Comparison of ENCODE assay signal across 8 mouse cellular contexts in the genomic region with DNA sequence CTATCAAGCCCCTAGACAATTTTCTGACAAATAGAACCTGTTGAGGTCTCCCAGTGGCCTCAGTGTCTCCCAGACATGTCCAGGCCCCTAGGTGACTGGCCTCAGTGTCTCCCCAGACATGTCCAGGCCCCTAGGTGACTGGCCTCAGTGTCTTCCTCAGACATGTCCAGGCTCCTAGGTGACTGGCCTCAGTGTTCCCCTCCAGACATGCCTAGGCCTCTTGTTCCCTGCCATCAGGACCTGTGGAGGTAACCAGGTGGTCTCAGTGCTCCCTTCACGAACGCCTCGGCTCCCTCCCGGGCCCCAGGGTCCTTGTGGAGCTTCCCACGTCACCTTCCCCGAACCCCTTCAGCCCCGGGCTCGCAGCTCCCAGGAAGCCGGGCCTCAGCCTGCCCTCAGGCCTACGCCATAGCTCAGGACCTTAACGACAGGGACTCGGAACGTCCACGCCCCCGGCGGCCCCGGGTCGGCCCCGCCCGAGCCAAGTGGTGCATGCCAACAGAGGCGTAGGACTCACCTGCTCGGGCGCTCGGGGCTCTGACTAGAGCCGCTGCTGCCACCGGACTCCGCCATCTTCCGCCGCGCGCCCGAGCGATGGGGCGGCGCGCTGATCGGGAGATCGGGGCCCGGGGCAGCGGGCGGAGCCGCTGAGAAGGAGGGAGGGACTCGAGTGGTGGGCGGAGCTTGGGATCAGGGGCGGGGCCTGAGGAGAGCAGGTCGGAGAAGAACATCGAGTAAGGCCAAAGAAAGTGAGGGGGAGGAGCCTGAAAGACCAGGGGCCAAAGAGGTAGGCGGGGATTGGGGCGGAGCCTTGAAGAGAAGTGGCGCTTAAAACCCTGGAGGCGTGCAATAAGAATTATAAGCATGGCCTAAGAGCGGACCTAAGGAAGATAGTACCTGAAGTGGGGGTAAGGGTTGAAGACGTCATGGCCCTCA. TPM values are rescaled to one million over a fixed set of nuclear protein-coding genes. Genes with fewer than 3 reads are reported as not detected.
DNase-seq lines count a peak whose midpoint lies in the region; ATAC-seq lines count a peak whose summit lies in the region.

A gene (minus strand): TSS at position 636 of the 936 bp plus-strand sequence.

- peaks cover 26% of the 10 kb centered on the region for H3K27me3 ChIP-seq in hindbrain, embryonic 12.5 days

- H3K27ac ChIP-seq in hindbrain, embryonic 12.5 days: peak within 1 kb of the TSS; percentile 40; the same call in 1 of the 2 replicates

- H3K36me3 ChIP-seq in hindbrain, embryonic 12.5 days: no peaks in the 10 kb centered on the region

- WGBS in hindbrain, embryonic 12.5 days: under 1% methylated on average over 51 of the region's 53 CpGs

- peak; percentile 81 for ATAC-seq in hindbrain, embryonic 12.5 days (ENCODE audit: low FRiP score)

- no peaks in the 10 kb centered on the region for H3K9me3 ChIP-seq in hindbrain, embryonic 12.5 days (replicated peaks)

- peak within 1 kb of the TSS; percentile 82 for H3K4me3 ChIP-seq in hindbrain, embryonic 12.5 days

- H3K9ac ChIP-seq in hindbrain, embryonic 12.5 days: peak within 1 kb of the TSS; percentile 85

- DNase-seq in NIH3T3 (ENCODE audit: low read depth): peak; percentile 98
- DNase-seq in cerebellum, postnatal 10 days: peak; percentile 97 to 98
- DNase-seq in frontal cortex, postnatal 10 days (ENCODE audit: low spot score in 2 of 2): peak; percentile 87 to 90
- DNase-seq in layer of hippocampus, postnatal 14 days (ENCODE audit: low spot score in 2 of 2): peak; percentile 86 to 93
- peak; percentile 98 for DNase-seq in lung, postnatal 14 days
- peak; percentile 76 for DNase-seq in retina, adult 2 months (ENCODE audit: low read depth, low spot score)
- DNase-seq in thymus, postnatal 36 days: peak; percentile 93 to 94

- peaks cover 6% of the 10 kb centered on the region for H3K4me1 ChIP-seq in hindbrain, embryonic 12.5 days

- H3K4me2 ChIP-seq in hindbrain, embryonic 12.5 days (replicated peaks): peak within 1 kb of the TSS; percentile 81

RNA-seq across cellular contexts. Expression of the gene that starts here (rescaled TPM):
- polyA plus RNA-seq in hindbrain, embryonic 12.5 days (2016; fragmentation: Nextera tagmentation; extraction: Ambion mirVana): 22.2 and 23.9 TPM in 2 replicates
- 10 to 100 TPM; 44.7 to 45.5 TPM for total RNA-seq in layer of hippocampus, postnatal 14 days (2021)

Comparison
In these comparisons a context has a peak if more than half of its experiments do, and no peak if none do; other contexts are left out.
1. Peak in every context shown above with its lines: DNase-seq, ATAC-seq, H3K4me3 ChIP-seq and H3K27ac ChIP-seq.